Mouse (Mus musculus): ENCODE data around the gene Olfr924. TPM values are rescaled to one million over a fixed set of nuclear protein-coding genes. Genes with fewer than 3 reads are reported as not detected.

Olfr924 gene
- total RNA-seq (2023): not detected in 4 replicates

DNA sequence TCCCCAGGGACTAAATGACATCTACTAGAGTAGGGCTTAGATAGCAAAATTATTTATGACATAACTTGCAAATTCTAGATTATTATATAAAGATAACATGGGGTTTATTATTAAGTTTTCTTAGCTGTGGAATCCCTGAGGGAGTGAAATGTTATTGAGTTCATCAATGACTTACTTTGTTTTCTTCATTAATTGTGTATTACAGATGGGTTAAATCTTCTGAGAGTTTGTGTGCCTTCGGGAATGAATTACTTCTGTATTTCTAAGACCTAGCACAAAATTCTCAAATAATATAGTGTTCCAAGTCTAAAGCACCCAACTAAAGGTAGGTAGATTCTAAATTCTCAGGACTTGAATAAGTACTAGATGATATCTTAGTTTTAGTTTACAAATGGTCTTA lies at the start of gene Olfr924:
TSS of gene Olfr924 (plus strand) at position 301 of the 400 bp plus-strand sequence.

DNA sequence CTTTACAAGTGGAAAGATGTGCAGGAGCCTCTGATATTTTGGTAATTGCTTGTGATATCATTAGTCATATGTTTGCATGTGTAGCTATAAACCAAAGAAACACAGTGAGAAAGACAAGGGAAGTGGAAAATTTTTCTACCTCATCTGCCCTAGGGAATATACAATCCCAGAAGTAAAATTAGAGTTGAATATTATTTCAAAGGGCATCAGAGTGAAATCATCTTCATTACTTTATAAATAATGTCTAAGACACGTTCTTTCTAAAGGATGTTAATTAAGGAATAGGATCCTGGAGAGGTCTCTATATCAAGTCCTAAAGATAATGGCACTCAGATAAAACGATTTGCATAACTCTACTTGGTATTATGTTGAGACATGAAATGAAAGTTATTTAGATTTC lies 29.9 kb upstream of the Olfr924 start, which contains the start of gene Olfr922:
TSS of gene Olfr922 (plus strand) at position 301 of the 400 bp plus-strand sequence.

DNA sequence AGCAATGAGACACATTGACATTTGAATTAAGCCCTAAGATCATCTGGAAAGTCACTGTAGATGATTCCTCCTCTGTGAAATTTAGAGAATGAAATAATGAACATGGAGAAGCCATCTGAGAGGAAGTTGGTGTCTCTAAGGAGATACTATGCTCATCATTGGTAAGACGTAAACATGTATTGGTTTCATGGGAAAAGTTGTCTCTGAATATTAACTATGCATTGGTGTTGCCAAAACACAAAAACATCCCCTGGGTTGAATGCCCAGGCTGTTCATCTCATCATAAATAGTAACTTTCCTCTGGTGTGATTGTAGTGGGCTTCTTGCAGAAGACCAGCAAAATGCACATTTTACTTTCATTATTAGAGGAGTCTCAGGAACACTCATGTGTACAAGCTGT lies 18.0 kb upstream of the Olfr924 start, which contains the start of gene Olfr923:
TSS of gene Olfr923 (plus strand) at position 301 of the 400 bp plus-strand sequence.

DNA sequence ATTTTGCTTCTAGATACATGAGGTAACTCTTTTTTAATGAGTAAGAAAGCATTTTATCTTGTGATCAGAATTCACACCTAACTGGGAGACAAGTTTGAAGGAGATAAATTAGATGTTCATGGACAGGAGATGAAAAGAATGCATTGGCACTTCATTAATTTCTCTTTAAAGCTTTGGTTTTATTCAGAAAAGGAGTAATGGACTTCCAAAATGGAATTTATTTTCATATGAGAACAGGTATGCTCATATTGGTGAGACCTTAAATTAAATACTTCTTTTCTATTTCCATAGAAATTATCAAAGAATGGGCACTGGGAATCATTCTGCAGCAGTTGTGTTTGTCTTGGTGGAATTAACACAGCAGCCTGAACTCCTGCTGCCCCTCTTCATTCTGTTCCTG lies 10.5 kb downstream of the Olfr924 start, which contains the start of gene Olfr26:
TSS of gene Olfr26 (plus strand) at position 301 of the 400 bp plus-strand sequence.

DNA sequence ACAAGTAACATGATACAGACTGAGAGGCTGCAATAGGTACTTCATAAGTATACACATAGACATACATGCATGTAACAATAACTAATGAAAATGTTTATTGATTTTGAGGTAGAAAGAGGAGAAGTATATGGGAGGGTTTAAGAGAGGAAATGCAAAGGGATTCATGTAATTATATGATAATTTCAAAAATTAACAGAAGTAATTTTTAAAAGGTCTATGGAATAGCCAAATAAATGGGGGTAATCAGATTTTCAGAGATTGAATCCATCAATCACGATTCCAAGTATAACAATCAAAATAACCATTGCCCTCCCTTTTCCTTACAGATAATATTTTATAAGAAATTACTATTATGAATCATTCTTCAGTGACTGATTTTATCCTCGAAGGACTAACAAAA lies 32.6 kb downstream of the Olfr924 start, which contains the start of gene Olfr926:
TSS of gene Olfr926 (plus strand) at position 301 of the 400 bp plus-strand sequence.

Other genes with a start within 250 kb of the Olfr924 start
- not detected in 4 replicates for gene Olfr914, start 239.3 kb upstream of the Olfr924 start, total RNA-seq (2023)
- not detected in 4 replicates for gene Olfr916, start 184.6 kb upstream of the Olfr924 start, total RNA-seq (2023)
- not detected in 4 replicates for gene Olfr917, start 178.6 kb upstream of the Olfr924 start, total RNA-seq (2023)
- not detected in 4 replicates for gene Olfr918, start 169.8 kb upstream of the Olfr924 start, total RNA-seq (2023)
- gene Olfr919, start 140.8 kb upstream of the Olfr924 start, total RNA-seq (2023): not detected in 4 replicates
- 7.6 to 11.5 TPM (median 10.3 TPM) in 4 replicates for gene Vwa5a, start 126.2 kb upstream of the Olfr924 start, total RNA-seq (2023)
- 0.09 to 0.13 TPM (median 0.09 TPM) in 3 of 4 replicates, not detected in the other for gene Olfr920, start 92.2 kb upstream of the Olfr924 start, total RNA-seq (2023)
- gene Olfr921, start 71.4 kb upstream of the Olfr924 start, total RNA-seq (2023): not detected in 4 replicates
- gene Olfr922, start 29.8 kb upstream of the Olfr924 start, total RNA-seq (2023): not detected in 4 replicates
- not detected in 4 replicates for gene Olfr923, start 17.9 kb upstream of the Olfr924 start, total RNA-seq (2023)
- not detected in 4 replicates for gene Olfr26, start 10.6 kb downstream of the Olfr924 start, total RNA-seq (2023)
- gene Olfr926, start 32.7 kb downstream of the Olfr924 start, total RNA-seq (2023): not detected in 4 replicates
- not detected in 4 replicates for gene Olfr930, start 85.4 kb downstream of the Olfr924 start, total RNA-seq (2023)
- not detected in 4 replicates for gene Olfr933, start 127.9 kb downstream of the Olfr924 start, total RNA-seq (2023)
- not detected in 4 replicates for gene Olfr934, start 143.9 kb downstream of the Olfr924 start, total RNA-seq (2023)
- not detected in 4 replicates for gene Olfr935, start 155.2 kb downstream of the Olfr924 start, total RNA-seq (2023)
- gene Olfr146, start 178.9 kb downstream of the Olfr924 start, total RNA-seq (2023): not detected in 4 replicates
- gene Olfr937, start 220.5 kb downstream of the Olfr924 start, total RNA-seq (2023): not detected in 4 replicates
- not detected in 4 replicates for gene Olfr938, start 234.4 kb downstream of the Olfr924 start, total RNA-seq (2023)

Data from B cell, adult 62 days (primary cell).